Mouse (Mus musculus) c-Kit-positive CD71-positive TER-119-negative erythroid progenitor cells, embryonic 14.5 days (primary cell): ENCODE results near the gene Chpt1.
A peak's percentile ranks its signal among the peaks of the same experiment; 100 is the strongest.
"Not testable (repeated sequence)": the region's sequence is repeated elsewhere in the genome, so short reads cannot be mapped to it uniquely, and the experiment has no call there.

Experiments
- DNase-seq: peaks from one replicate; pipeline ENCODE4 v3.0.0-alpha.2; 2013; ENCODE audit warnings: low read depth

Gene Chpt1

GRCm38 (mm10) chr10:88503421-88504314, at the start of gene Chpt1:
Chpt1 (minus strand) TSS chr10:88504073.
- DNase-seq: peak; percentile 51

GRCm38 (mm10) chr10:88552738-88553137, 48.9 kb upstream of the Chpt1 start:
- no peak for DNase-seq

GRCm38 (mm10) chr10:88550225-88550624, 46.4 kb upstream of the Chpt1 start:
- DNase-seq: no peak

GRCm38 (mm10) chr10:88547635-88548034, 43.8 kb upstream of the Chpt1 start:
- no peak for DNase-seq

GRCm38 (mm10) chr10:88530631-88531030, 26.8 kb upstream of the Chpt1 start:
- no peak for DNase-seq

- no peak for DNase-seq
Observed at GRCm38 (mm10) chr10:88524016-88524415, 20.1 kb upstream of the Chpt1 start.

GRCm38 (mm10) chr10:88523212-88523611, 19.3 kb upstream of the Chpt1 start:
- DNase-seq: no peak

GRCm38 (mm10) chr10:88522795-88523194, 18.9 kb upstream of the Chpt1 start:
- no peak for DNase-seq

GRCm38 (mm10) chr10:88515049-88515448, 11.2 kb upstream of the Chpt1 start:
- DNase-seq: not testable (repeated sequence)

- peak; percentile 39 for DNase-seq
Observed at GRCm38 (mm10) chr10:88514495-88514894, 10.6 kb upstream of the Chpt1 start.

GRCm38 (mm10) chr10:88513574-88514135, 9.8 kb upstream of the Chpt1 start:
- DNase-seq: no peak

- DNase-seq: no peak
Observed at GRCm38 (mm10) chr10:88511355-88511754, 7.5 kb upstream of the Chpt1 start.

- no peak for DNase-seq
Observed at GRCm38 (mm10) chr10:88510503-88511271, 6.8 kb upstream of the Chpt1 start.

- no peak for DNase-seq
Observed at GRCm38 (mm10) chr10:88507691-88508143, 3.8 kb upstream of the Chpt1 start.

GRCm38 (mm10) chr10:88505256-88505655, 1.4 kb upstream of the Chpt1 start:
- DNase-seq: no peak

- no peak for DNase-seq
Observed at GRCm38 (mm10) chr10:88504481-88504880, 608 bp upstream of the Chpt1 start.

GRCm38 (mm10) chr10:88502919-88503318, 954 bp downstream of the Chpt1 start:
- DNase-seq: no peak

- no peak for DNase-seq
Observed at GRCm38 (mm10) chr10:88501886-88502765, 1.7 kb downstream of the Chpt1 start.

GRCm38 (mm10) chr10:88501370-88501769, 2.5 kb downstream of the Chpt1 start:
- no peak for DNase-seq

GRCm38 (mm10) chr10:88499993-88500392, 3.9 kb downstream of the Chpt1 start:
- no peak for DNase-seq

- no peak for DNase-seq
Observed at GRCm38 (mm10) chr10:88496864-88497564, 6.9 kb downstream of the Chpt1 start.
